Mouse (Mus musculus) megakaryocyte, adult 5-6 weeks (primary cell): ENCODE data around the gene Mlst8. TPM values are rescaled to one million over a fixed set of nuclear protein-coding genes. Genes with fewer than 3 reads are reported as not detected.
"Not testable (repeated sequence)": the region's sequence is repeated elsewhere in the genome, so short reads cannot be mapped to it uniquely, and the experiment has no call there.

Experiments used
- ATAC-seq: 2 replicates; pipeline ENCODE4 v1.8.0; 2016; ENCODE audit warnings: mild to moderate bottlenecking, inconsistent platforms; ENCODE audit not compliant: poor library complexity, severe bottlenecking
- total RNA-seq, 2 experiments: library from RNA; stranded (forward) in 1 of 2; stranded (reverse) in 1 of 2; fragments of 153-499, 151-499 nt in 1 of 2; fragments of 221-1000, 200-1000 nt in 1 of 2; gene quantifications; 2 replicates each; pipeline versions ENCODE4 v1.2.3 to v1.2.4; 2015 to 2017

Mlst8 gene
- total RNA-seq, 2 experiments from 2014 or later: 12.5 to 42.3 TPM

GRCm38 (mm10) chr17:24429201-24429983 is 49.5 kb downstream of the Mlst8 start:
- no peak for ATAC-seq

- no peak for ATAC-seq
Measured at GRCm38 (mm10) chr17:24427170-24427557, 51.7 kb downstream of the Mlst8 start.

GRCm38 (mm10) chr17:24426471-24427169 is 52.3 kb downstream of the Mlst8 start, which contains the start of gene Eci1:
Eci1 (plus strand) TSS chr17:24426641.
- ATAC-seq: peak; percentile 100

GRCm38 (mm10) chr17:24425905-24426304 is 53.0 kb downstream of the Mlst8 start:
- no peak for ATAC-seq

GRCm38 (mm10) chr17:24425326-24425725 is 53.6 kb downstream of the Mlst8 start:
- not testable (repeated sequence) for ATAC-seq

GRCm38 (mm10) chr17:24424489-24424888 is 54.4 kb downstream of the Mlst8 start:
- no peak for ATAC-seq

Other genes with a start within 250 kb of the Mlst8 start
- gene Ccnf, start 227.6 kb downstream of the Mlst8 start, total RNA-seq (2015): 34.1 and 35.1 TPM in 2 replicates
- 40.4 and 49.4 TPM in 2 replicates for gene Ccnf, start 227.6 kb downstream of the Mlst8 start, total RNA-seq (2017)
- 0.41 and 0.58 TPM in 2 replicates for gene Abca17, start 128.0 kb downstream of the Mlst8 start, total RNA-seq (2015)
- gene Abca17, start 128.0 kb downstream of the Mlst8 start, total RNA-seq (2017): 0.28 and 0.88 TPM in 2 replicates
- gene Abca3, start 127.1 kb downstream of the Mlst8 start, total RNA-seq (2015): 40.2 and 43.6 TPM in 2 replicates
- 32.2 and 33.5 TPM in 2 replicates for gene Abca3, start 127.1 kb downstream of the Mlst8 start, total RNA-seq (2017)
- 93.0 and 102 TPM in 2 replicates for gene Rnps1, start 64.5 kb downstream of the Mlst8 start, total RNA-seq (2015)
- 115 and 125 TPM in 2 replicates for gene Rnps1, start 64.5 kb downstream of the Mlst8 start, total RNA-seq (2017)
- gene Eci1, start 52.4 kb downstream of the Mlst8 start, total RNA-seq (2015): 26.0 and 30.6 TPM in 2 replicates
- gene Eci1, start 52.4 kb downstream of the Mlst8 start, total RNA-seq (2017): 10.2 and 19.1 TPM in 2 replicates
- 2.6 and 4.7 TPM in 2 replicates for gene Dnase1l2, start 36.0 kb downstream of the Mlst8 start, total RNA-seq (2015)
- gene Dnase1l2, start 36.0 kb downstream of the Mlst8 start, total RNA-seq (2017): 1.4 and 1.7 TPM in 2 replicates
- 20.7 and 27.5 TPM in 2 replicates for gene E4f1, start 8.8 kb downstream of the Mlst8 start, total RNA-seq (2015)
- 14.2 and 14.5 TPM in 2 replicates for gene E4f1, start 8.8 kb downstream of the Mlst8 start, total RNA-seq (2017)
- gene Pgp, start 8.7 kb downstream of the Mlst8 start, total RNA-seq (2015): 20.7 and 25.5 TPM in 2 replicates
- gene Pgp, start 8.7 kb downstream of the Mlst8 start, total RNA-seq (2017): 14.5 and 14.6 TPM in 2 replicates
- 0.75 TPM in 1 of 2 replicates, not detected in the other for gene Bricd5, start 5.2 kb downstream of the Mlst8 start, total RNA-seq (2015)
- gene Bricd5, start 5.2 kb downstream of the Mlst8 start, total RNA-seq (2017): 0.26 TPM in 1 of 2 replicates, not detected in the other
- gene Caskin1, start 9.5 kb upstream of the Mlst8 start, total RNA-seq (2015): not detected in 2 replicates
- gene Caskin1, start 9.5 kb upstream of the Mlst8 start, total RNA-seq (2017): not detected in 2 replicates
- 46.4 and 48.1 TPM in 2 replicates for gene Traf7, start 48.9 kb upstream of the Mlst8 start, total RNA-seq (2015)
- gene Traf7, start 48.9 kb upstream of the Mlst8 start, total RNA-seq (2017): 81.3 and 82.8 TPM in 2 replicates
- 0.42 and 0.57 TPM in 2 replicates for gene Rab26, start 55.1 kb upstream of the Mlst8 start, total RNA-seq (2015)
- 0.95 and 1.1 TPM in 2 replicates for gene Rab26, start 55.1 kb upstream of the Mlst8 start, total RNA-seq (2017)
- 7.8 and 10.8 TPM in 2 replicates for gene Pkd1, start 70.8 kb upstream of the Mlst8 start, total RNA-seq (2015)
- 13.1 and 19.9 TPM in 2 replicates for gene Pkd1, start 70.8 kb upstream of the Mlst8 start, total RNA-seq (2017)
- 60.9 and 78.2 TPM in 2 replicates for gene Tsc2, start 153.6 kb upstream of the Mlst8 start, total RNA-seq (2015)
- 25.5 and 32.4 TPM in 2 replicates for gene Tsc2, start 153.6 kb upstream of the Mlst8 start, total RNA-seq (2017)
- gene Nthl1, start 153.6 kb upstream of the Mlst8 start, total RNA-seq (2015): 0.50 and 2.1 TPM in 2 replicates
- 3.4 and 4.7 TPM in 2 replicates for gene Nthl1, start 153.6 kb upstream of the Mlst8 start, total RNA-seq (2017)
- 0.30 and 1.4 TPM in 2 replicates for gene Slc9a3r2, start 171.2 kb upstream of the Mlst8 start, total RNA-seq (2015)
- gene Slc9a3r2, start 171.2 kb upstream of the Mlst8 start, total RNA-seq (2017): 1.1 and 1.5 TPM in 2 replicates
- not detected in 2 replicates for gene Npw, start 179.4 kb upstream of the Mlst8 start, total RNA-seq (2015)
- not detected in 2 replicates for gene Npw, start 179.4 kb upstream of the Mlst8 start, total RNA-seq (2017)
- gene Zfp598, start 190.6 kb upstream of the Mlst8 start, total RNA-seq (2015): 18.1 and 19.2 TPM in 2 replicates
- 12.7 and 17.8 TPM in 2 replicates for gene Zfp598, start 190.6 kb upstream of the Mlst8 start, total RNA-seq (2017)
- not detected in 2 replicates for gene Syngr3, start 210.9 kb upstream of the Mlst8 start, total RNA-seq (2015)
- not detected in 2 replicates for gene Syngr3, start 210.9 kb upstream of the Mlst8 start, total RNA-seq (2017)
- gene Gfer, start 217.1 kb upstream of the Mlst8 start, total RNA-seq (2015): 18.1 and 21.8 TPM in 2 replicates
- 31.6 and 36.2 TPM in 2 replicates for gene Gfer, start 217.1 kb upstream of the Mlst8 start, total RNA-seq (2017)
- gene Noxo1, start 217.2 kb upstream of the Mlst8 start, total RNA-seq (2015): 1.5 and 1.7 TPM in 2 replicates
- 0.62 and 1.9 TPM in 2 replicates for gene Noxo1, start 217.2 kb upstream of the Mlst8 start, total RNA-seq (2017)
- gene Tbl3, start 228.6 kb upstream of the Mlst8 start, total RNA-seq (2015): 9.1 and 10.3 TPM in 2 replicates
- gene Tbl3, start 228.6 kb upstream of the Mlst8 start, total RNA-seq (2017): 15.6 and 21.3 TPM in 2 replicates
- not detected in 2 replicates for gene Rnf151, start 239.0 kb upstream of the Mlst8 start, total RNA-seq (2015)
- not detected in 2 replicates for gene Rnf151, start 239.0 kb upstream of the Mlst8 start, total RNA-seq (2017)
- gene Rps2, start 239.0 kb upstream of the Mlst8 start, total RNA-seq (2015): 2,172 and 2,303 TPM in 2 replicates
- gene Rps2, start 239.0 kb upstream of the Mlst8 start, total RNA-seq (2017): 591 and 664 TPM in 2 replicates
- 186 and 217 TPM in 2 replicates for gene Ndufb10, start 245.4 kb upstream of the Mlst8 start, total RNA-seq (2015)
- 251 and 266 TPM in 2 replicates for gene Ndufb10, start 245.4 kb upstream of the Mlst8 start, total RNA-seq (2017)
- 0.45 and 0.52 TPM in 2 replicates for gene Rpl3l, start 248.7 kb upstream of the Mlst8 start, total RNA-seq (2015)
- 0.15 and 1.5 TPM in 2 replicates for gene Rpl3l, start 248.7 kb upstream of the Mlst8 start, total RNA-seq (2017)